Mouse (Mus musculus) cerebellum, adult 9-11 months (tissue): ENCODE results near the gene Evx1.

Source experiments
- DNase-seq: peaks from one replicate; pipeline ENCODE4 v3.0.0; 2022

The Evx1 gene

GRCm38 (mm10) chr6:52313391-52314303 lies at the start of gene Evx1:
Gene Evx1, plus strand, starts transcription at chr6:52313498.
- DNase-seq: no peak

- DNase-seq: no peak
Observed at GRCm38 (mm10) chr6:52264106-52264790, 49.0 kb upstream of the Evx1 start.

GRCm38 (mm10) chr6:52265306-52265912 lies 47.9 kb upstream of the Evx1 start:
- DNase-seq: no peak

- no peak for DNase-seq
Observed at GRCm38 (mm10) chr6:52265913-52266665, 47.2 kb upstream of the Evx1 start.

GRCm38 (mm10) chr6:52266666-52266985 lies 46.7 kb upstream of the Evx1 start:
- DNase-seq: no peak

GRCm38 (mm10) chr6:52267221-52267620 lies 46.1 kb upstream of the Evx1 start:
- DNase-seq: no peak

- DNase-seq: no peak
Observed at GRCm38 (mm10) chr6:52267691-52268090, 45.6 kb upstream of the Evx1 start.

GRCm38 (mm10) chr6:52268341-52268740 lies 45.0 kb upstream of the Evx1 start:
- no peak for DNase-seq

GRCm38 (mm10) chr6:52268756-52269155 lies 44.5 kb upstream of the Evx1 start:
- no peak for DNase-seq

- peak; percentile 17 for DNase-seq
Observed at GRCm38 (mm10) chr6:52270494-52271480, 42.5 kb upstream of the Evx1 start.

GRCm38 (mm10) chr6:52272766-52273655 lies 40.3 kb upstream of the Evx1 start:
- no peak for DNase-seq

- DNase-seq: no peak
Observed at GRCm38 (mm10) chr6:52273656-52274280, 39.5 kb upstream of the Evx1 start.

- no peak for DNase-seq
Observed at GRCm38 (mm10) chr6:52274576-52274975, 38.7 kb upstream of the Evx1 start.

- no peak for DNase-seq
Observed at GRCm38 (mm10) chr6:52275563-52276280, 37.6 kb upstream of the Evx1 start.

GRCm38 (mm10) chr6:52276382-52276781 lies 36.9 kb upstream of the Evx1 start:
- no peak for DNase-seq

- no peak for DNase-seq
Observed at GRCm38 (mm10) chr6:52276920-52277319, 36.4 kb upstream of the Evx1 start.

GRCm38 (mm10) chr6:52281084-52281483 lies 32.2 kb upstream of the Evx1 start:
- DNase-seq: no peak

- DNase-seq: no peak
Observed at GRCm38 (mm10) chr6:52283896-52284295, 29.4 kb upstream of the Evx1 start.

GRCm38 (mm10) chr6:52290186-52290585 lies 23.1 kb upstream of the Evx1 start:
- no peak for DNase-seq
